Mouse (Mus musculus) ES-Bruce4 (cell line): ENCODE measurements around the gene Dnah8.

ENCODE experiments used
- CTCF ChIP-seq: IDR thresholded peaks from one replicate; pipeline ENCODE4 v1.8.1; 2011; ENCODE audit warnings: low read depth, low read length
- EP300 ChIP-seq: IDR thresholded peaks from 2 replicates; pipeline ENCODE4 v1.6.1; 2011; ENCODE audit warnings: low read depth, low read length; ENCODE audit not compliant: insufficient read depth
- POLR2A ChIP-seq: IDR thresholded peaks from one replicate; pipeline ENCODE4 v1.8.1; 2011; ENCODE audit warnings: low read length; ENCODE audit not compliant: insufficient read depth

DNA sequence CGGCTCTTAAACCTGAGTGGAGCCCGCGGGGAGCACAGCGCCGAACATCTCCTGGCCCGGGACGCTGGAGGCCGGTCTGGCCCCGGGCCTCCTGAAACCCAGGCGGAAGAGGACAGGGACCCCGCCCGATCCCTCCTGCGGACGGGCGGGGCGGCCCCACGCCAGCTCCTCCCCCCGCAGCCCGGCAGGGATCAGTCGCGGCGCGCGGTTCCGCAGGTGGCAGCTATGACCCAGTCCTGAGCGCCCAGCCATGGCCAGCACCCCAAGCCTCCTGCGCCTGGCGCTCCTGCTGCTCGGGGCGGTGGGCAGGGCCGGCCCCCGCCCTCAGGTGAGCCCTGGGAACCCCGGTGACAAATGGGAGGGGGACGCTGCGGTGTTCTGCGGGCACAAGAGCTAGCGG is 277.5 kb downstream of the Dnah8 start, which contains the start of gene Glp1r:
- no peak for TF ChIP-seq CTCF
- no peak for TF ChIP-seq POLR2A
- TF ChIP-seq EP300 = no peak
